Mouse (Mus musculus) lung, embryonic 16.5 days (tissue): Measurements from ENCODE around the gene Trim40. TPM values are rescaled to one million over a fixed set of nuclear protein-coding genes. Genes with fewer than 3 reads are reported as not detected.
"Not testable (repeated sequence)": the region's sequence is repeated elsewhere in the genome, so short reads cannot be mapped to it uniquely, and the experiment has no call there.

Experiments
- ATAC-seq: fragments of 200-750 bp; cut with Nextera tagmentation; 2 replicates; pipeline ENCODE4 v1.8.0; 2017; ENCODE audit warnings: low read depth, mild to moderate bottlenecking, moderate library complexity
- H3K27ac ChIP-seq: fragments of 300-500 bp; sonication (generic); 2 replicates; pipeline ENCODE4 v1.5.1; 2014; ENCODE audit warnings: mild to moderate bottlenecking, control low read depth, low read length
- H3K27me3 ChIP-seq: fragments of 300-500 bp; sonication (generic); 2 replicates; pipeline ENCODE4 v1.6.1; 2014; ENCODE audit warnings: low read depth, low read length, mixed read lengths; ENCODE audit not compliant: control insufficient read depth, insufficient read depth
- H3K36me3 ChIP-seq: fragments of 300-500 bp; sonication (generic); 2 replicates; pipeline ENCODE4 v1.6.1; 2014; ENCODE audit warnings: low read length; ENCODE audit not compliant: control insufficient read depth, insufficient read depth
- H3K4me1 ChIP-seq: fragments of 300-500 bp; sonication (generic); replicated peaks from 2 replicates; pipeline ENCODE4 v1.6.1; 2014; ENCODE audit warnings: low read length, mixed read lengths; ENCODE audit not compliant: control insufficient read depth, insufficient read depth
- H3K4me2 ChIP-seq: fragments of 300-500 bp; sonication (generic); 2 replicates; pipeline ENCODE4 v1.6.1; 2014; ENCODE audit warnings: low read depth, low read length, control low read depth
- H3K4me3 ChIP-seq: fragments of 300-500 bp; sonication (generic); 2 replicates; pipeline ENCODE4 v1.5.1; 2014; ENCODE audit warnings: mild to moderate bottlenecking, low read length, control low read depth
- H3K9ac ChIP-seq: fragments of 300-500 bp; sonication (generic); 2 replicates; pipeline ENCODE4 v1.6.1; 2014; ENCODE audit warnings: low read length, control low read depth
- H3K9me3 ChIP-seq: fragments of 300-500 bp; sonication (generic); 2 replicates; pipeline ENCODE4 v1.6.1; 2016; ENCODE audit warnings: low read length; ENCODE audit not compliant: control insufficient read depth
- WGBS: fragments of 180-500 bp; shearing (Covaris S2); extraction: QIAGEN DNeasy Blood & Tissue Kit; methylation state at CpG from one replicate; pipeline ENCODE4 v1.1.7; 2014; 5-methylcytosine and 5-hydroxymethylcytosine counted together
- polyA plus RNA-seq: library from polyadenylated mRNA; unstranded; fragments of >200 nt; fragmentation: Nextera tagmentation; extraction: Ambion mirVana; gene quantifications from 2 replicates; pipeline ENCODE4 v1.2.1, GENCODE M21; 2015

Gene Trim40
- polyA plus RNA-seq, 1 experiment from 2014 or later = not detected

GRCm38 (mm10) chr17:36897552-36898205 is 7.8 kb upstream of the Trim40 start, which contains the start of gene Trim31:
TSS of gene Trim31 (plus strand) at chr17:36898118.
- Histone ChIP-seq H3K9ac (no peak within 1 kb of the TSS), H3K4me2 (no peak within 1 kb of the TSS), H3K36me3 (no peaks in the 10 kb centered on the region), H3K9me3 (no peaks in the 10 kb centered on the region), H3K4me3 (no peak within 1 kb of the TSS), H3K4me1 (no peaks in the 10 kb centered on the region), H3K27me3 (no peaks in the 10 kb centered on the region), H3K27ac (no peak within 1 kb of the TSS)
- WGBS = 52% methylated on average over 6 of the region's 6 CpGs
- ATAC-seq = no peak

DNA sequence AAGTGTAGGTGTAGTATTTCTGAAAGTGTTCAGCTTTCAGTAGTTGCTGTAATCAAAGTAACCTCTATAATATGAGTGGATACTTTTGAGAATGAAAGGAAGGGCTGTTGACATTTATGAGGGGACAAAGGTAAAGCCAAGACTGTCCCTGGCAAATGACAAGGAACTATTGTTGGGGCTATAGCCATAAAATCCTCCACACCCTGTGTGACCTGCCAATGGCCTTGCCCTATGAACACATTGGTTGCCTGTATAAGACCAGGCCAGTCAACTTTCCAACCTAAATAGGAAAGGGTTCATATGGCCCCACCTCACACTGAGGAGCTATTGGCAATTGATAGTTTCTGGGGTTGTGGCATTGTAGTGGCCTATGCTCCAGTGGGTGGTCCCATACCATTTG is 7.1 kb upstream of the Trim40 start:
- no peaks in the 10 kb centered on the region for H3K9me3 ChIP-seq
- H3K27ac ChIP-seq = no peak overlapping the region
- H3K4me1 ChIP-seq = no peaks in the 10 kb centered on the region
- no peaks in the 10 kb centered on the region for H3K27me3 ChIP-seq
- H3K9ac ChIP-seq = no peak overlapping the region
- H3K4me3 ChIP-seq = no peak overlapping the region
- H3K4me2 ChIP-seq = no peak overlapping the region
- no peaks in the 10 kb centered on the region for H3K36me3 ChIP-seq
- ATAC-seq = no peak

GRCm38 (mm10) chr17:36896583-36896982 is 6.7 kb upstream of the Trim40 start:
- no peak for ATAC-seq
- no peaks in the 10 kb centered on the region for H3K36me3 ChIP-seq
- no peak overlapping the region for H3K27ac ChIP-seq
- 87% methylated on average over 1 of the region's 1 CpGs for WGBS
- H3K9me3 ChIP-seq = no peaks in the 10 kb centered on the region
- H3K4me1 ChIP-seq = no peaks in the 10 kb centered on the region
- H3K9ac ChIP-seq = no peak overlapping the region
- H3K27me3 ChIP-seq = no peaks in the 10 kb centered on the region
- H3K4me3 ChIP-seq = no peak overlapping the region
- no peak overlapping the region for H3K4me2 ChIP-seq

DNA sequence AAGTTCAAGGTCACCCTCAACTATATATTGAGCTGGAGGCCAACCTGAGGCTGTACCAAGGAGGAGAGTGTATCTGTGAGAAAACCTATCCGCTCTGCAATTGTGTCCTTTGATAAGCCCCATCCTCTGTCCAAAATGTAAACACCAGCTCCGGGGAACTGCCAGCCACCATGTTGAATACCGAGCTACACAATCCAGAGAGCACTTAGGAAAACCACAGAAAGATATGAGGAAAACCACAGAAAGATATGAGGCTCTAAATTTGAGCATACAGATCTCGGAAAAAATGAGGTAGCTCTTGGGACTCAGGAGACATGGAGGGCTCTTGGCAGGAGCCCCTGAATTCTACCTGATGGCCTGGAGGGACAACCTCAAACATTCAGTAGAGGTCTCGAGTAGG is 3.5 kb upstream of the Trim40 start:
- no peaks in the 10 kb centered on the region for H3K4me1 ChIP-seq

DNA sequence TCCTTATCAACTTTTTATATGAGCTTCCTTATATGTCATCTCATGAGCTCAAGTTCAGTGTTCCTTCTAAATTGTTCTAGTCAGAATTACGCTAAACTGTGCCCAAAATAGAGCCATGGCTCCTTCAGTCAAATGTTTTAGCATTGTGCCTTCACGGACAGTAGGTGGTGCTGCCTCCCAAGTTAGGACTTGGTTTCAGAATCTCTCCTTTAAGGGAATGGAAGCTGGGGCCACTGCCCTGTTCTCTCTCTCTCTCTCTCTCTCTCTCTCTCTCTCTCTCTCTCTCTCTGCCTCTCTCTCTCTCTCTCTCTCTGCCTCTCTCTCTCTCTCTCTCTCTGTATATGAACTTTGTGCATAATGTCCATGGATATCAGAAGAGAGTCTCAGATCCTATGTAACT is 2.4 kb upstream of the Trim40 start:
- Histone ChIP-seq H3K9me3 (no peaks in the 10 kb centered on the region), H3K4me2 (no peak overlapping the region), H3K27ac (no peak overlapping the region), H3K9ac (no peak overlapping the region), H3K4me1 (no peaks in the 10 kb centered on the region), H3K36me3 (no peaks in the 10 kb centered on the region), H3K27me3 (no peaks in the 10 kb centered on the region), H3K4me3 (no peak overlapping the region)
- WGBS = 13% methylated on average over 2 of the region's 2 CpGs
- 0 out of 2 replicates have a peak, but pooled peaks have one; percentile 41 for ATAC-seq

More for the DNA sequence above, 3.5 kb upstream of the Trim40 start:
- H3K9me3 ChIP-seq = no peaks in the 10 kb centered on the region
- H3K36me3 ChIP-seq = no peaks in the 10 kb centered on the region
- H3K27ac ChIP-seq = no peak overlapping the region
- no peak for ATAC-seq
- H3K9ac ChIP-seq = no peak overlapping the region
- 25% methylated on average over 5 of the region's 5 CpGs for WGBS
- no peak overlapping the region for H3K4me2 ChIP-seq
- no peaks in the 10 kb centered on the region for H3K27me3 ChIP-seq
- no peak overlapping the region for H3K4me3 ChIP-seq

- not testable (repeated sequence) for H3K36me3 ChIP-seq, H3K4me2 ChIP-seq, H3K9ac ChIP-seq, ATAC-seq, H3K4me1 ChIP-seq, H3K27ac ChIP-seq, H3K4me3 ChIP-seq, H3K27me3 ChIP-seq, H3K9me3 ChIP-seq
- WGBS = 79% methylated on average over 1 of the region's 1 CpGs
Measured at GRCm38 (mm10) chr17:36891496-36891895, 1.6 kb upstream of the Trim40 start.

- no peaks in the 10 kb centered on the region for H3K27me3 ChIP-seq
- no peak overlapping the region for H3K4me2 ChIP-seq
- 83% methylated on average over 12 of the region's 12 CpGs for whole genome bisulfite sequencing
- no peak overlapping the region for H3K27ac ChIP-seq
- no peaks in the 10 kb centered on the region for H3K4me1 ChIP-seq
- no peaks in the 10 kb centered on the region for H3K36me3 ChIP-seq
- H3K9ac ChIP-seq = no peak overlapping the region
- H3K4me3 ChIP-seq = no peak overlapping the region
- no peaks in the 10 kb centered on the region for H3K9me3 ChIP-seq
- no peak for ATAC-seq
Measured at GRCm38 (mm10) chr17:36885132-36885790, 4.7 kb downstream of the Trim40 start.

DNA sequence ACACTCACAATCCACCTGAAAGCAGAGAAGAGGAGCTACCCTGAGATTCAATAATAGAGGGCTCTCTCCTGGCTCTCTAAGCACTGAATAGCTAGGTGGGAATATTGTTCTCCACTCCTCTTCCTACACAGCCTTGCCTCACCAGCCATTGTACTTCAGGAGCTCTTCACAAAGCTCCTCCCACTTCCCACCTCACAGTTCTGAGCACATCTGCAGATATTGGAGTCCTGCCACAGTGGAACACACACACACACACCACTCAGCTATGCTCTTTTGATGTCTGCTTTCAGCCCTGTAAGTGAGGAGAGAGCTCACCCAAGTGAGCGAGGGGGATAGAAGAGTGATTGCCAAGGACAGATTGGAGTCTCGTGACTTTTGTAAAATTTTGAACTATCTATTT is 6.6 kb downstream of the Trim40 start:
- Histone ChIP-seq H3K4me2 (no peak overlapping the region), H3K27ac (no peak overlapping the region), H3K9me3 (no peaks in the 10 kb centered on the region), H3K36me3 (no peaks in the 10 kb centered on the region), H3K9ac (no peak overlapping the region), H3K4me3 (no peak overlapping the region), H3K4me1 (no peaks in the 10 kb centered on the region), H3K27me3 (no peaks in the 10 kb centered on the region)
- peak; percentile 67; the same call in 1 of the 2 replicates for ATAC-seq
- WGBS = 21% methylated on average over 2 of the region's 2 CpGs

DNA sequence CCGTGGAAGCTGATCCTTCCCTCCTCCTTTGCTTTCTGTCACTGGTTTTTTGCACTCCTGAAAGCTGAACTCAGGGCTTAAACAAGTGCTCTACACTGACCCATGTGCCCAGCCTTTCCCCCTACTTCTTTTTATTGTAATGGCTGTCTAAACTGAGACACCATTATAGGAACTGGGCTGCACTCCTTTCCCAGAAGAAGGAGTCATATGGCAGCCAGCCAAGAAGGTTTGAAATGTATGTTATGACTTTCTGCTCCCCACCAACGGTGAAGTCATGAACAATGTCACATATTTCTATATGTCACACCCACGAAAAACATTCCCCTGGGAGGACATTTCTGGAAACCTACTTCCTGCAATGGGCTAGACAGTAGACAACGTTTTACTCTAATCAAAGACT is 15.3 kb downstream of the Trim40 start:
- Histone ChIP-seq H3K9ac (no peak overlapping the region), H3K27me3 (no peaks in the 10 kb centered on the region), H3K4me1 (no peaks in the 10 kb centered on the region; the same call in 1 of the 2 replicates), H3K4me2 (no peak overlapping the region), H3K4me3 (no peak overlapping the region), H3K36me3 (no peaks in the 10 kb centered on the region), H3K9me3 (no peaks in the 10 kb centered on the region), H3K27ac (no peak overlapping the region)
- no peak for ATAC-seq
- WGBS = 27% methylated on average over 4 of the region's 4 CpGs
